Mouse (Mus musculus) MEL (cell line): ENCODE measurements at regions not wholly inside any gene's neighbourhood (a gene's known extent, or its start where the extent isn't known, plus 50 kb on each side); places are given as distances from the start of the nearest gene placed in this dataset.

Experiments used
- CTCF ChIP-seq, 3 experiments: IDR thresholded peaks in 2 of 3; conservative IDR thresholded peaks in 1 of 3; 2 replicates each; pipeline ENCODE4 v1.5.1; 2011 to 2012; ENCODE audit warnings: low read length in 3 of 3, low read depth in 2 of 3, mild to moderate bottlenecking in 2 of 3, improper control_type of control experiment in 1 of 3, inconsistent platforms in 1 of 3, mixed read lengths in 1 of 3, moderate library complexity in 1 of 3; ENCODE audit not compliant: control insufficient read depth in 1 of 3, insufficient read depth in 1 of 3, poor library complexity in 1 of 3, severe bottlenecking in 1 of 3
- EP300 ChIP-seq, 2 experiments: IDR thresholded peaks; 2 replicates each; pipeline ENCODE4 v1.6.1; 2011; ENCODE audit warnings: improper control_type of control experiment in 2 of 2, low read length in 2 of 2, low read depth in 1 of 2, mild to moderate bottlenecking in 1 of 2
- JUND ChIP-seq: IDR thresholded peaks from 2 replicates; pipeline ENCODE4 v1.6.1; 2011; ENCODE audit warnings: low read depth, mild to moderate bottlenecking, improper control_type of control experiment, low read length
- MAX ChIP-seq: IDR thresholded peaks from 2 replicates; pipeline ENCODE4 v1.6.1; 2011; ENCODE audit warnings: low read length, improper control_type of control experiment
- MYC ChIP-seq: IDR thresholded peaks from 2 replicates; pipeline ENCODE4 v1.6.1; 2011; ENCODE audit warnings: low read depth, mild to moderate bottlenecking, low read length, improper control_type of control experiment, moderate library complexity
- POLR2A ChIP-seq, 2 experiments: IDR thresholded peaks; 2 replicates each; pipeline ENCODE4 v1.6.1; 2011 to 2012; ENCODE audit warnings: low read length in 2 of 2, mild to moderate bottlenecking in 2 of 2, control low read depth in 1 of 2, improper control_type of control experiment in 1 of 2, low read depth in 1 of 2, moderate library complexity in 1 of 2; ENCODE audit not compliant: control insufficient read depth in 1 of 2, insufficient read depth in 1 of 2, poor library complexity in 1 of 2
- POLR2AphosphoS2 ChIP-seq: IDR thresholded peaks from 2 replicates; pipeline ENCODE4 v1.6.1; 2011; ENCODE audit warnings: low read length, improper control_type of control experiment

DNA sequence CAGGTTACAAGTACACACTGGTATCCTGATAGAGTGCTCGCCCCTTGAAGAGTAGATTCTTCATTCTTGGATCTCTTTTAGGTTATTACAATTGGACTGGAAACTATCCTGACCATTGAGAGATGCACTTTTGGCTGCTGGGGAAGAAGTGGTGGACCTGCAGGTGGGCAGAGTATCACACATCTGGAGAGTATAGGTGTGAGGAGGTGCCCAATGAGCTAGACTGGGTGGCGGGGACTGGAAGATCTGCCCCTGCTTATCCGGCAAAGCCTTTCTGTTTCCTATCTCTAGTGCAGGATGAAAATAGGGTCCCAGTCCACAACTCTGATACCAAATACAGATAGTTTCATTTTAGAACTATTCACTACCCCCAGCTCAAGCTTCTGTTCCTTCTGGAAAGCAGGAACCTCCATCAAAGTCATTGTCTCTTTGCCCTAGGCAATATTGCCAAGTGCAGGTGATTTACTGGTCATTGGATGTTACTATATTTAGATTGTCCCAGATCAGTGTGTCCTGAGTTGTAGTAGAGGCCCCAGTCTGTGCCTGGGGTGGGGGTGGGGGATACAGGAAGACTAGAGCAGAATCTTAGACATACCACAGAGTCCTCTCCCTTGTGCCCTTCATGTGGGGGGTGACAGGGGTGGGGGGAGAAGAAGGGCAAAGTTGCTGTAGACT lies 62.5 kb upstream of the Ube2e1 start:
- TF ChIP-seq CTCF (IDR thresholded peaks at IDR 0.05 in 2 of 3, conservative IDR thresholded peaks at IDR 0.05 in 1 of 3; ENCODE audit: control insufficient read depth in 1 of 3, insufficient read depth in 1 of 3, low read depth in 2 of 3, low read length in 3 of 3, poor library complexity in 1 of 3, severe bottlenecking in 1 of 3) (no peak), JUND (no peak), POLR2A (IDR thresholded peaks at IDR 0.05; ENCODE audit: control insufficient read depth in 1 of 2, insufficient read depth in 1 of 2, low read depth in 1 of 2, low read length in 2 of 2, poor library complexity in 1 of 2) (no peak), MAX (no peak), MYC (no peak), POLR2AphosphoS2 (no peak), EP300 (IDR thresholded peaks at IDR 0.05; ENCODE audit: low read depth in 1 of 2, low read length in 2 of 2) (no peak)
